Mouse (Mus musculus) cortical plate, adult 2 months (tissue): ENCODE measurements at regions not wholly inside any gene's neighbourhood (a gene's known extent, or its start where the extent isn't known, plus 50 kb on each side); places are given as distances from the start of the nearest gene placed in this dataset.
"Not testable (repeated sequence)": the region's sequence is repeated elsewhere in the genome, so short reads cannot be mapped to it uniquely, and the experiment has no call there.

ENCODE experiments used
- CTCF ChIP-seq: fragments of 200-500 bp; IDR thresholded peaks from 2 replicates; pipeline ENCODE4 v1.5.1; 2011; ENCODE audit warnings: mild to moderate bottlenecking, control low read depth, low read length; ENCODE audit not compliant: insufficient read depth; ENCODE audit errors: extremely low read depth
- POLR2A ChIP-seq: fragments of 200-500 bp; IDR thresholded peaks from 2 replicates; pipeline ENCODE4 v1.6.1; 2011; ENCODE audit warnings: mild to moderate bottlenecking, low read length, control low read depth; ENCODE audit not compliant: insufficient read depth; ENCODE audit errors: extremely low read depth

DNA sequence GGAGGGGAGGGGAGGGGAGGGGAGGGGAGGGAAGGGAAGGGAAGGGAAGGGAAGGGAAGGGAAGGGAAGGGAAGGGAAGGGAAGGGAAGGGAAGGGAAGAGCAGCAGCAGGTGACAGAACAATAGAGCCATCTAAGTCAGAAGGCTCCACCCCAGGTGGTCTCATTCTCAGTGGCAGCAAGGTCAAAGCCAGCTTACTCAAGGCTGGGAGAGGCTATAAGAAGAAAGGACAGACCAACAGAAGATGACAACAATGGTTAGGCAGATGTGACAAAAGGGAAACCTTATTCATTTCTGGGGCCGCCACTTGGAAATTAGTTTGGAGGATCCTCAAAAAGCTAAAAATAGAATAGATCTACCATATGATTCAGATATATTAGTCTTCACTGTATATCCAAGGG lies 96.9 kb downstream of the Sem1 start:
- not testable (repeated sequence) for TF ChIP-seq POLR2A, CTCF
